Mouse (Mus musculus) bone marrow macrophage, adult 2 months (primary cell): ENCODE data around the gene Abcb1b.

Experiments used
- CTCF ChIP-seq: IDR thresholded peaks from 2 replicates; pipeline ENCODE4 v1.5.1; 2012; ENCODE audit warnings: low read depth, mild to moderate bottlenecking, low read length, moderate library complexity
- POLR2A ChIP-seq: IDR thresholded peaks from 2 replicates; pipeline ENCODE4 v1.6.1; 2012; ENCODE audit warnings: mild to moderate bottlenecking, low read depth, low read length, borderline replicate concordance

- TF ChIP-seq CTCF (no peak), POLR2A (no peak)
These were observed 44.9 kb downstream of the Abcb1b start for GRCm38 (mm10) chr5:8842815-8843214.
